Mouse (Mus musculus) liver, postnatal 0 days (tissue): Measurements from ENCODE around the gene Gm765. TPM values are rescaled to one million over a fixed set of nuclear protein-coding genes. Genes with fewer than 3 reads are reported as not detected.
A peak's percentile ranks its signal among the peaks of the same experiment; 100 is the strongest.

Source experiments
- ATAC-seq: fragments of 200-750 bp; cut with Nextera tagmentation; 2 replicates; pipeline ENCODE4 v1.8.0; 2017; ENCODE audit warnings: mild to moderate bottlenecking, moderate library complexity
- DNase-seq: peaks from one replicate; pipeline ENCODE4 v3.0.0-alpha.2; 2016
- H3K27ac ChIP-seq: fragments of 300-500 bp; sonication (generic); 2 replicates; pipeline ENCODE4 v1.5.1; 2014; ENCODE audit warnings: antibody characterized with exemption, moderate library complexity, mild to moderate bottlenecking, low read depth
- H3K27me3 ChIP-seq: fragments of 300-500 bp; sonication (generic); 2 replicates; pipeline ENCODE4 v1.6.1; 2014; ENCODE audit warnings: low read length, control low read depth, mixed read lengths; ENCODE audit not compliant: insufficient read depth
- H3K36me3 ChIP-seq: fragments of 300-500 bp; sonication (generic); replicated peaks from 2 replicates; pipeline ENCODE4 v1.6.1; 2014; ENCODE audit warnings: mild to moderate bottlenecking, control low read depth, low read length, moderate library complexity, mixed read lengths; ENCODE audit not compliant: insufficient read depth
- H3K4me1 ChIP-seq: fragments of 300-500 bp; sonication (generic); 2 replicates; pipeline ENCODE4 v1.6.1; 2014; ENCODE audit warnings: antibody characterized with exemption, mild to moderate bottlenecking, control low read depth; ENCODE audit not compliant: insufficient read depth
- H3K4me2 ChIP-seq: fragments of 300-500 bp; sonication (generic); 2 replicates; pipeline ENCODE4 v1.6.1; 2014; ENCODE audit warnings: low read depth, mild to moderate bottlenecking, low read length, moderate library complexity, mixed read lengths
- H3K4me3 ChIP-seq: fragments of 300-500 bp; sonication (generic); 2 replicates; pipeline ENCODE4 v1.5.1; 2014; ENCODE audit warnings: low read depth, low read length
- H3K9ac ChIP-seq: fragments of 300-500 bp; sonication (generic); replicated peaks from 2 replicates; pipeline ENCODE4 v1.6.1; 2014; ENCODE audit warnings: mild to moderate bottlenecking, moderate library complexity
- H3K9me3 ChIP-seq: fragments of 300-500 bp; sonication (generic); 2 replicates; pipeline ENCODE4 v1.6.1; 2016; ENCODE audit warnings: mild to moderate bottlenecking, control low read depth, low read length, mixed read lengths
- CTCF ChIP-seq: sonication (generic); IDR thresholded peaks from 2 replicates; pipeline ENCODE4 v1.5.1; 2016; ENCODE audit warnings: antibody characterized with exemption, low read depth
- EP300 ChIP-seq: IDR thresholded peaks from 2 replicates; pipeline ENCODE4 v1.6.1; 2016; ENCODE audit warnings: antibody characterized with exemption, low read depth, mild to moderate bottlenecking
- WGBS: fragments of 180-500 bp; shearing (Covaris S2); extraction: QIAGEN DNeasy Blood & Tissue Kit; methylation state at CpG from one replicate; pipeline ENCODE4 v1.1.7; 2014; ENCODE audit not compliant: insufficient replicate concordance; 5-methylcytosine and 5-hydroxymethylcytosine counted together
- polyA plus RNA-seq: library from polyadenylated mRNA; unstranded; fragments of >200 nt; fragmentation: Nextera tagmentation; extraction: Ambion mirVana; gene quantifications from 2 replicates; pipeline ENCODE4 v1.2.1, GENCODE M21; 2015

Gene Gm765
- polyA plus RNA-seq, 1 experiment from 2014 or later: 0.41 TPM

GRCm38 (mm10) chr6:98285190-98285589 lies 57.4 kb downstream of the Gm765 start:
- no peak for ATAC-seq
- Histone ChIP-seq H3K9me3 (no peaks in the 10 kb centered on the region), H3K9ac (no peak overlapping the region), H3K27me3 (no peaks in the 10 kb centered on the region), H3K36me3 (no peaks in the 10 kb centered on the region), H3K4me3 (no peak overlapping the region), H3K4me1 (no peaks in the 10 kb centered on the region), H3K27ac (no peak overlapping the region), H3K4me2 (no peak overlapping the region)
- DNase-seq: no peak
- TF ChIP-seq EP300: no peak
- TF ChIP-seq CTCF: no peak
- 79% methylated on average over 2 of the region's 2 CpGs for WGBS

- 78% methylated on average over 4 of the region's 4 CpGs for WGBS
- no peak for TF ChIP-seq EP300
- TF ChIP-seq CTCF: no peak
- H3K4me1 ChIP-seq: no peaks in the 10 kb centered on the region
- no peaks in the 10 kb centered on the region for H3K9me3 ChIP-seq
- no peaks in the 10 kb centered on the region for H3K27me3 ChIP-seq
- no peaks in the 10 kb centered on the region for H3K36me3 ChIP-seq
- no peak for DNase-seq
- H3K27ac ChIP-seq: no peak overlapping the region
- H3K4me2 ChIP-seq: no peak overlapping the region
- H3K4me3 ChIP-seq: no peak overlapping the region
- H3K9ac ChIP-seq: no peak overlapping the region
- ATAC-seq: no peak
These were observed 59.8 kb downstream of the Gm765 start for GRCm38 (mm10) chr6:98282791-98283190.

- no peaks in the 10 kb centered on the region for H3K27me3 ChIP-seq
- H3K9ac ChIP-seq: no peak overlapping the region
- TF ChIP-seq EP300 (no peak), CTCF (peak; percentile 85)
- WGBS: 90% methylated on average over 1 of the region's 1 CpGs
- ATAC-seq (no peak), DNase-seq (peak; percentile 54)
- H3K9me3 ChIP-seq: no peaks in the 10 kb centered on the region
- H3K36me3 ChIP-seq: no peaks in the 10 kb centered on the region
- no peak overlapping the region for H3K4me3 ChIP-seq
- H3K4me2 ChIP-seq: no peak overlapping the region
- no peaks in the 10 kb centered on the region for H3K4me1 ChIP-seq
- H3K27ac ChIP-seq: no peak overlapping the region
These were observed 71.0 kb downstream of the Gm765 start for GRCm38 (mm10) chr6:98271553-98271952.

GRCm38 (mm10) chr6:98262961-98263360 lies 79.6 kb downstream of the Gm765 start:
- Histone ChIP-seq H3K4me2 (no peak overlapping the region), H3K27me3 (no peaks in the 10 kb centered on the region), H3K4me1 (no peaks in the 10 kb centered on the region), H3K9me3 (peaks cover 4% of the 10 kb centered on the region; the same call in 1 of the 2 replicates), H3K4me3 (no peak overlapping the region), H3K36me3 (no peaks in the 10 kb centered on the region), H3K9ac (no peak overlapping the region), H3K27ac (no peak overlapping the region)
- TF ChIP-seq CTCF: peak; percentile 38
- TF ChIP-seq EP300: no peak
- ATAC-seq (no peak), DNase-seq (no peak)
- WGBS: 47% methylated on average over 2 of the region's 2 CpGs

GRCm38 (mm10) chr6:98259016-98259415 lies 83.5 kb downstream of the Gm765 start:
- WGBS: 53% methylated on average over 2 of the region's 2 CpGs

GRCm38 (mm10) chr6:98246449-98246848 lies 96.1 kb downstream of the Gm765 start:
- DNase-seq (no peak), ATAC-seq (no peak)
- WGBS: 71% methylated on average over 2 of the region's 2 CpGs
- no peak overlapping the region for H3K27ac ChIP-seq
- H3K9me3 ChIP-seq: no peaks in the 10 kb centered on the region
- H3K27me3 ChIP-seq: no peaks in the 10 kb centered on the region
- no peak overlapping the region for H3K9ac ChIP-seq
- H3K4me2 ChIP-seq: no peak overlapping the region
- H3K4me1 ChIP-seq: no peaks in the 10 kb centered on the region
- no peak for TF ChIP-seq EP300
- no peak for TF ChIP-seq CTCF
- H3K4me3 ChIP-seq: no peak overlapping the region
- no peaks in the 10 kb centered on the region for H3K36me3 ChIP-seq

More at GRCm38 (mm10) chr6:98259016-98259415, 83.5 kb downstream of the Gm765 start:
- peaks cover 4% of the 10 kb centered on the region; the same call in 1 of the 2 replicates for H3K9me3 ChIP-seq
- H3K27me3 ChIP-seq: no peaks in the 10 kb centered on the region
- DNase-seq (no peak), ATAC-seq (no peak)
- H3K4me2 ChIP-seq: no peak overlapping the region
- no peaks in the 10 kb centered on the region for H3K36me3 ChIP-seq
- TF ChIP-seq CTCF (no peak), EP300 (no peak)
- no peak overlapping the region for H3K4me3 ChIP-seq
- no peaks in the 10 kb centered on the region for H3K4me1 ChIP-seq
- H3K27ac ChIP-seq: no peak overlapping the region
- no peak overlapping the region for H3K9ac ChIP-seq

GRCm38 (mm10) chr6:98243186-98243585 lies 99.4 kb downstream of the Gm765 start:
- no peaks in the 10 kb centered on the region for H3K27me3 ChIP-seq
- no peak overlapping the region for H3K4me3 ChIP-seq
- TF ChIP-seq CTCF: no peak
- TF ChIP-seq EP300: no peak
- no peak for ATAC-seq
- H3K9ac ChIP-seq: no peak overlapping the region
- DNase-seq: no peak
- no peaks in the 10 kb centered on the region for H3K36me3 ChIP-seq
- 62% methylated on average over 6 of the region's 6 CpGs for WGBS
- no peak overlapping the region for H3K27ac ChIP-seq
- H3K9me3 ChIP-seq: no peaks in the 10 kb centered on the region
- H3K4me2 ChIP-seq: no peak overlapping the region
- no peaks in the 10 kb centered on the region for H3K4me1 ChIP-seq
